7 mouse cellular contexts compared by ENCODE assay signal in the genomic region with DNA sequence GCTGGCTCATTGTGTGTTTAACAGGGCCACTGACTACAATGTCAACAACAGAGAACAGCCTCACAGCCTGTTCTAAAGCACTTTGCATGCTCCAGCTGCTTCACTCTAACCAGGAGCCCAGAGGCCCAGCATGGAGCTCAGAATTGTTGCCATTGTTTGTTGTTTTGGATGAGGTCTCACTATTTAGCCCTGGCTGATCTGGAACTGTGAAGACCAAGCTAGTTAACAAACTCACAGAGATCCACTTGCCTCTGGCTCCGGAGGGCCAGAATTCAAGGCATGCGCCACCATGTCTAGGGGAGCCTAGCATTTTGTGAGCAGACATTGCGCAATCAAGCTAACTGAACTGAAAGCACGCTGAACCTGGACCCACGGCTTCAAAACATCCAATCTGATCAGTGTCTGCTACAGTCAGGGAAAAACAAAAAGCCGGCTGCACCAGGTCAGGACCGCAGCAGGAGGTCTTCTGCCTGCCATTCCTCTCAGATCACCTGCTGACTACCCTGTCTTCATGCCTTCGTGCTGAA. TPM values are rescaled to one million over a fixed set of nuclear protein-coding genes. Genes with fewer than 3 reads are reported as not detected.
DNase-seq lines count a peak whose midpoint lies in the region; ATAC-seq lines count a peak whose summit lies in the region.

No protein-coding gene starts in this region.

- peaks cover 9% of the 10 kb centered on the region for H3K4me1 ChIP-seq in midbrain, embryonic 12.5 days

- DNase-seq in urinary bladder, postnatal 14 days (ENCODE audit: low spot score), result peak; percentile 58
- no peak for DNase-seq in urinary bladder, postnatal 10 days (ENCODE audit: low spot score)
- DNase-seq in kidney, postnatal 25 days, result peak; percentile 44 to 73
- no peak for DNase-seq in frontal cortex, adult 2 months (ENCODE audit: extremely low spot score in 1 of 2, low spot score in 1 of 2)

- no peak overlapping the region for H3K9ac ChIP-seq in midbrain, embryonic 12.5 days (replicated peaks)

- ATAC-seq in granulocyte monocyte progenitor cell, adult 5-6 weeks (replicated peaks; ENCODE audit: poor library complexity, severe bottlenecking), result peak; percentile 20; the same call in 1 of the 2 replicates
- ATAC-seq in midbrain, embryonic 12.5 days (ENCODE audit: low FRiP score, low read depth), result no peak
- no peak for ATAC-seq in monocyte, adult 5-6 weeks (replicated peaks; ENCODE audit: insufficient number of reproducible peaks, low FRiP score, low TSS enrichment, poor library complexity, severe bottlenecking)

- no peaks in the 10 kb centered on the region for H3K9me3 ChIP-seq in midbrain, embryonic 12.5 days

- 22% methylated on average over 8 of the region's 8 CpGs for WGBS in midbrain, embryonic 12.5 days

- no peak overlapping the region for H3K4me2 ChIP-seq in midbrain, embryonic 12.5 days (replicated peaks)

- no peaks in the 10 kb centered on the region for H3K27me3 ChIP-seq in midbrain, embryonic 12.5 days

- H3K27ac ChIP-seq in midbrain, embryonic 12.5 days (replicated peaks), result peak overlapping the region; percentile 58; the same call in 1 of the 2 replicates

- H3K36me3 ChIP-seq in midbrain, embryonic 12.5 days, result no peaks in the 10 kb centered on the region

- no peak overlapping the region for H3K4me3 ChIP-seq in midbrain, embryonic 12.5 days

RNA-seq across cellular contexts. Expression of gene Ctr9, which starts 4.6 kb away (rescaled TPM):
- 56.3 and 61.6 TPM in 2 replicates for total RNA-seq in granulocyte monocyte progenitor cell, adult 5-6 weeks (2014; fragmentation: Nextera tagmentation)
- total RNA-seq in granulocyte monocyte progenitor cell, adult 5-6 weeks (2017), result 67.6 and 78.4 TPM in 2 replicates
- polyA plus RNA-seq in midbrain, embryonic 12.5 days (2016; fragmentation: Nextera tagmentation; extraction: Ambion mirVana), result 102 and 105 TPM in 2 replicates
- 30.4 and 35.5 TPM in 2 replicates for polyA plus RNA-seq in frontal cortex, adult 2 months (2012; rRNA removed)
- 45.3 to 55.4 TPM (median 55.0 TPM) in 3 replicates for total RNA-seq in monocyte, adult 5-6 weeks (2017)

RNA-seq across cellular contexts. Expression of gene Mrvi1, which starts 41.9 kb away (rescaled TPM):
- total RNA-seq in granulocyte monocyte progenitor cell, adult 5-6 weeks (2014; fragmentation: Nextera tagmentation), result 0.41 TPM in 1 of 2 replicates, not detected in the other
- total RNA-seq in granulocyte monocyte progenitor cell, adult 5-6 weeks (2017), result 0.09 and 0.21 TPM in 2 replicates
- 1.2 and 1.8 TPM in 2 replicates for polyA plus RNA-seq in midbrain, embryonic 12.5 days (2016; fragmentation: Nextera tagmentation; extraction: Ambion mirVana)
- 1.8 and 2.0 TPM in 2 replicates for polyA plus RNA-seq in frontal cortex, adult 2 months (2012; rRNA removed)
- total RNA-seq in monocyte, adult 5-6 weeks (2017), result 0.19 to 10.2 TPM (median 1.1 TPM) in 3 replicates

RNA-seq across cellular contexts. Expression of gene Eif4g2, which starts 58.7 kb away (rescaled TPM):
- total RNA-seq in granulocyte monocyte progenitor cell, adult 5-6 weeks (2014; fragmentation: Nextera tagmentation), result 608 and 609 TPM in 2 replicates
- 735 and 956 TPM in 2 replicates for total RNA-seq in granulocyte monocyte progenitor cell, adult 5-6 weeks (2017)
- polyA plus RNA-seq in midbrain, embryonic 12.5 days (2016; fragmentation: Nextera tagmentation; extraction: Ambion mirVana), result 1,594 and 1,624 TPM in 2 replicates
- 272 and 330 TPM in 2 replicates for polyA plus RNA-seq in frontal cortex, adult 2 months (2012; rRNA removed)
- total RNA-seq in monocyte, adult 5-6 weeks (2017), result 604 to 1,278 TPM (median 709 TPM) in 3 replicates

Comparison
In these comparisons a context has a peak if more than half of its experiments do, and no peak if none do; other contexts are left out.
1. DNase-seq: peak in urinary bladder, postnatal 14 days (single experiment) and kidney, postnatal 25 days (2 of 2); none in urinary bladder, postnatal 10 days (single experiment) and frontal cortex, adult 2 months (0 of 2).